Comparison of ENCODE assay signal across 31 mouse cellular contexts in genomic region chr5:121096744-121097143, GRCm38 (mm10).
"Had no signal": no experiment of that assay in that cellular context is flagged by ENCODE, and none has a peak within 500 bp of the region (broad histone marks: within the 10 kb centered on the region; RNA-seq: fewer than 3 reads in every experiment).

No protein-coding gene starts in this region.

- H3K4me3 ChIP-seq: left cerebral cortex, adult 2 months; limb, embryonic 10.5 days; limb, embryonic 12.5 days; limb, embryonic 13.5 days; limb, embryonic 15.5 days; liver, embryonic 12.5 days; liver, embryonic 13.5 days; liver, embryonic 15.5 days; lung, embryonic 15.5 days; megakaryocyte, embryonic 14.5 days; midbrain, embryonic 10.5 days; midbrain, embryonic 12.5 days; midbrain, embryonic 13.5 days; midbrain, embryonic 15.5 days; myocyte; neural tube, embryonic 12.5 days; neural tube, embryonic 13.5 days had no signal

- ATAC-seq: liver, embryonic 12.5 days; lung, postnatal 0 days; midbrain, embryonic 13.5 days; midbrain, embryonic 15.5 days; midbrain, embryonic 16.5 days had no signal

- H3K9me3 ChIP-seq: limb, embryonic 10.5 days; limb, embryonic 12.5 days; limb, embryonic 13.5 days; limb, embryonic 15.5 days; liver, embryonic 12.5 days; liver, embryonic 13.5 days; liver, embryonic 15.5 days; lung, embryonic 15.5 days; midbrain, embryonic 10.5 days; midbrain, embryonic 12.5 days; midbrain, embryonic 13.5 days; midbrain, embryonic 15.5 days; neural tube, embryonic 12.5 days; neural tube, embryonic 13.5 days had no signal

- H3K36me3 ChIP-seq: limb, embryonic 10.5 days; limb, embryonic 12.5 days; limb, embryonic 13.5 days; limb, embryonic 15.5 days; liver, embryonic 12.5 days; liver, embryonic 13.5 days; liver, embryonic 15.5 days; lung, embryonic 15.5 days; midbrain, embryonic 10.5 days; midbrain, embryonic 12.5 days; midbrain, embryonic 13.5 days; midbrain, embryonic 15.5 days; neural tube, embryonic 12.5 days; neural tube, embryonic 13.5 days had no signal

- H3K4me2 ChIP-seq: limb, embryonic 12.5 days; limb, embryonic 13.5 days; limb, embryonic 15.5 days; liver, embryonic 11.5 days; liver, embryonic 12.5 days; liver, embryonic 13.5 days; liver, embryonic 15.5 days; lung, embryonic 14.5 days; lung, embryonic 15.5 days; midbrain, embryonic 11.5 days; midbrain, embryonic 12.5 days; midbrain, embryonic 13.5 days; midbrain, embryonic 15.5 days; neural tube, embryonic 12.5 days; neural tube, embryonic 13.5 days had no signal

- H3K27ac ChIP-seq: left cerebral cortex, adult 2 months; limb, embryonic 10.5 days; limb, embryonic 12.5 days; limb, embryonic 13.5 days; limb, embryonic 15.5 days; liver, embryonic 12.5 days; liver, embryonic 13.5 days; liver, embryonic 14.5 days; liver, embryonic 15.5 days; lung, embryonic 15.5 days; macrophage; midbrain, embryonic 10.5 days; midbrain, embryonic 12.5 days; midbrain, embryonic 13.5 days; midbrain, embryonic 15.5 days; neural tube, embryonic 12.5 days; neural tube, embryonic 13.5 days had no signal

- H3K9ac ChIP-seq: limb, embryonic 12.5 days; limb, embryonic 13.5 days; limb, embryonic 15.5 days; liver, embryonic 12.5 days; liver, embryonic 13.5 days; liver, embryonic 14.5 days; liver, embryonic 15.5 days; lung, embryonic 14.5 days; lung, embryonic 15.5 days; midbrain, embryonic 12.5 days; midbrain, embryonic 13.5 days; midbrain, embryonic 15.5 days; neural tube, embryonic 12.5 days; neural tube, embryonic 13.5 days had no signal

- H3K27me3 ChIP-seq: limb, embryonic 12.5 days; limb, embryonic 13.5 days; limb, embryonic 15.5 days; liver, embryonic 12.5 days; liver, embryonic 13.5 days; liver, embryonic 15.5 days; lung, embryonic 15.5 days; midbrain, embryonic 12.5 days; midbrain, embryonic 13.5 days; midbrain, embryonic 15.5 days; neural tube, embryonic 12.5 days; neural tube, embryonic 13.5 days had no signal

- DNase-seq: left cerebral cortex, postnatal 4 days; liver, embryonic 13.5 days; lung, adult 18-20 months; lung, adult 2 months; lung, embryonic 14.5 days; lung, postnatal 10 days; lung, postnatal 14 days; lung, postnatal 36 days; midbrain, embryonic 14.5 days had no signal

- H3K4me1 ChIP-seq: limb, embryonic 10.5 days; limb, embryonic 12.5 days; limb, embryonic 13.5 days; limb, embryonic 15.5 days; liver, embryonic 12.5 days; liver, embryonic 13.5 days; liver, embryonic 15.5 days; lung, embryonic 15.5 days; megakaryocyte, embryonic 14.5 days; midbrain, embryonic 10.5 days; midbrain, embryonic 12.5 days; midbrain, embryonic 13.5 days; midbrain, embryonic 15.5 days; neural tube, embryonic 12.5 days; neural tube, embryonic 13.5 days had no signal
